Mouse (Mus musculus): ENCODE data around the gene Prkd3.

- TF ChIP-seq CTCF (IDR thresholded peaks at IDR 0.05 in 2 of 3, conservative IDR thresholded peaks at IDR 0.05 in 1 of 3; ENCODE audit: control insufficient read depth in 1 of 3, insufficient read depth in 1 of 3, low read depth in 2 of 3, low read length in 3 of 3, poor library complexity in 1 of 3, severe bottlenecking in 1 of 3): no peak
- TF ChIP-seq POLR2A (IDR thresholded peaks at IDR 0.05; ENCODE audit: control insufficient read depth in 1 of 2, insufficient read depth in 1 of 2, low read depth in 1 of 2, low read length in 2 of 2, poor library complexity in 1 of 2): no peak
- no peak for TF ChIP-seq RCOR1 (IDR thresholded peaks at IDR 0.05; ENCODE audit: low read depth, low read length)
- TF ChIP-seq NRF1 (IDR thresholded peaks at IDR 0.05; ENCODE audit: insufficient read depth, low read depth, low read length, poor library complexity, severe bottlenecking): no peak
- no peak for TF ChIP-seq MYC (IDR thresholded peaks at IDR 0.05; ENCODE audit: low read depth, low read length)
- no peak for TF ChIP-seq HCFC1 (IDR thresholded peaks at IDR 0.05; ENCODE audit: low read depth, low read length)
Measured at GRCm38 (mm10) chr17:78909374-78909773, 111.2 kb downstream of the Prkd3 start.
